Mouse (Mus musculus) c-Kit-positive CD71-positive TER-119-positive erythroid progenitor cells, embryonic 14.5 days (primary cell): ENCODE data around the gene Apobr.
A peak's percentile ranks its signal among the peaks of the same experiment; 100 is the strongest.

Experiments
- DNase-seq: peaks from one replicate; pipeline ENCODE4 v3.0.0-alpha.2; 2013; ENCODE audit warnings: low spot score

Gene Apobr

GRCm38 (mm10) chr7:126584506-126584977, at the start of gene Apobr:
Gene Apobr, plus strand, starts transcription at chr7:126584942.
- no peak for DNase-seq

DNA sequence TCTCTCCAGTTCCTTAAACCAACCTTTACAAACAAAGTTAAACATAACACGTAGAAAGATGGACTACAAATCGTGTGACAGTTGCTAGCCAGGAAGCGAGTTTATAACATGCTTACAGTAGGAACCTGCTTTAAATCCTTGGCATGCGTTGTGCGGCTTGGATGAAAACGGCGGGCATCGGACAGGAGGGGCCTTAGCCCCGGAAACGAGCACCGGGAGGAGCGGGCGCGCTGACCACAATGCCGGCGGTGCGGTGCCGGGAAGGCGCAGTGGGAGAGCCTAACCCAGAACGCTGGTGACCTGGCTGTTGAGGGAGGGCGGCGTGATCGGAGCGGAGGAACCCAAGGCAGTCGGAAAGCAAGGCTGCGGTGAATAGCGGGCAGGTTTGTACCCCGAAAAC, 49.0 kb upstream of the Apobr start:
- DNase-seq, result no peak

DNA sequence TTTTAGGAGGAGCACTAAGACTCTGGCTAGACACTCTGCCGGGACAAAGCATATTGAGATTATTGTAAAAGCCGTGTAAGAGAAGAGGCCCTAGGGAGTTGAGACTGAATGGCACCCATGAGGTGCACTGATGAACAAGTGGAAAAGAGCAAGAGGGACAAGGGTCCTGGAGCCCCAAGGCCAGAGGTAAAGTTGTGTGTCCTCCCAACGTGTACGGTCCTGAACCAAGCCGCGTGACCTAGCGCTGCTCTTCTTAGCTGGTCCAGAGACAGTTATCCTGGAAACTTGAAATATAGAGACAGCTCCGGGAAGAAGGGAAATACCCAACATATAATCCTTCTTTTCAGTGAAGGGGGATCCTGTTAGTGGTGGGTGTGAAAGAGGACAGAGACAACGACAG, 48.3 kb upstream of the Apobr start:
- no peak for DNase-seq

GRCm38 (mm10) chr7:126537820-126538585, 46.7 kb upstream of the Apobr start:
- peak; percentile 50 for DNase-seq

DNA sequence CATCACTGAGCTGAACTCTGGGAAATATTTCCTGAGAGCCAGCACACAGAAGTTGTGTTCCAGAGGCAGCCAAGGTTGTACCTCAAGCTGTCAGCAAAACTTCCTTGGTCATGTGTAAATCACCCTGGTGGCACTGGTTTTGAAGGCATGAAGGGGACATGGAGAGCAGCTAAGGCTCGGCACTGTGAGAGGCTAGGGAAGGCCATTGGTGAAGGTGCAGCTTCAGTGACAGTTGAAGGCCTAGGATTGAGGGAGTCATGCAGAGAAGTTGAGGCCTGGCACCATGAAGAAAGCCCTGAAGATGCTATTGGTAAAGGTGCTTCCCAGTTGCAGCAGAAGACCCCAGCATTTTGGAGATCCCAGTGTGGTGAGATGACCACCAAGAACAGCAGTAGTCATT, 43.1 kb upstream of the Apobr start:
- no peak for DNase-seq

DNA sequence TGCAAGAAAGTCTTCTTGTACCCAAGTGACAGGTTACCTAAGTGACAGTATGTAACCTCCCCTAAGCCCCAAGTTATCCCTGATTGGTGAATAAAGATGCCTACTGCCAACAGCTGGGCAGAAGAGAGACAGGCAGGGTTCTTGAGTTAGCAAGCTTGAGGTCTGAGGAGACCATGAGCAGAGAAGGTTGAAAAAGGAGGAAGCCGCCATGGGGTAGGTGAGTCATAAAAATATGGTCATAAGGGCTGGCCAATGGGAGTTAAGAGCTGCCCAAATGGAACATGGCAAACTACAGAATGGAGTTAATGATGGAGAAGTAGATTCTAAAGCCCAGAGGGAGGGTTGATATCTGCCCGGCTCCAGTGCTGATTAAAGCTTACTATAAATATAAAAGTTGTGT, 39.1 kb upstream of the Apobr start:
- no peak for DNase-seq

GRCm38 (mm10) chr7:126554796-126555195, 29.9 kb upstream of the Apobr start:
- no peak for DNase-seq

DNA sequence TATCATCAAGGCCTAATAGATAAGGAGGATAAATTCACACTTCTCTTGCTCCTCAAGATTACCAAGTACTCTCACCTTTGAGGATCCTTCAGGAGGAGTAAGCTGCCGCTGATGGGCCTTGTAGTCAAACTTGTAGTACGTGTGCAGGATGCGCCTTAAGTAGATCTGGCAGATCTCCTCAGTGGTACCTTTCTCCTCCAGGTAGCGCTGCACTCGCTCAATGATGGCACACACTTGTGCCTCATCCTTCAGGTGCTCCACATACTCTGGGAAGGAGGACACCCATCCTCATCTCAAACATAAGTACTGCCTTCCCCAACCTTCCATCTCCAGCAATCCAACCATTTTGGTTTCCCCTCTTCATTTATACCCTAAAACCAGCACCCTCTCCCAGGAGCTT, 28.1 kb upstream of the Apobr start:
- no peak for DNase-seq

DNA sequence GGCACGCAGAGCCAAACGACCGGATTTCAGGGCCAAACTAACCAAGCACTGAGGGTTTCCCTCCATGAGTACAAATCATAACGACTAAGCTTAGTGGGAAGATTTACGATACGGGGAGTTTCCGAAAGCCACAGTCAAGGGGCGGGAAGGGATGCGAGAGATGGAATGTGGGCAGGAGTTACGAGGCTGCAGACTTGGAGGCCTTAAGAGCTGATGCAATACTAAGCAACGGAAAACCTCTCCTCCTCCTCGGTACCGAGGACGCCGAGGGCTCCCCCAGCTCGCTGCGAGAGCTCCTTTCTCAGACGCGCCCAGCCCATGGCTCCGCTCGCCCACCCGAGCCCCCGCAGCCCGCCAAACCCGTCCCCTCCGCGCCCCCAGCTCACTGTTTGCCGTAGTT, 19.0 kb upstream of the Apobr start:
- peak; percentile 39 for DNase-seq

DNA sequence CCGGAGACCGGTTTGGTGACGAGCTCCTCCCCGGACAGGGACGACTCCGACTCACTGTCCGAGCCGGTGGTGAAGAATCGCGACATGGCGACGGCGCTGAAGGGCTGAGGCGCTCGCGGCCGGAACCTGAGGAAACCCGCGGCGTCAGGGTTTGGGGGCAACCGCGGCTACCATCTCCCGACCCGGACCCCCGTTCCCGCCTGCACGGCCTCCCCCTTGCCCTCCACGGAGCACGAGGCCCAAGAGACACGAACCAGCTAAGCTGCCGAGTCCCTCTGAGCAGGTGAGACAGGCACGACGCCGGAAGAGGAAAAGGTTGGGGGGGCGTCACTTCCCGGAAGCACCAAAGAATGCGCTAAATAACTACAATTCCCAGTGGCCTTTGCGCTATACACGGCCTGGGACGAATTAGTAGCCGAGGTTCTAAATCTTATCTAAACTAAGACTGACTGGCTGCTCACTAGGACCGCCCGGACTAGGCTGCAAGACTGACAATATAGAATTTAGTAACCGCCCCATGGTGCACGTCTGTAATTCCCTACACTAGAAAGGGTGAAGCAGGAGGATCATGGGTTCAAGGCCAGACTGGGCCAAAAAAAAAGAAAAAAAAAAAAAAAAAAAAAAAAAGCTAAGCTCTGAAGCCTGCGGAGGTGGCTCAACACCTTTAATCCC, 18.5 kb upstream of the Apobr start, which contains the start of gene Eif3c:
Eif3c (minus strand) TSS at position 318 of the 672 bp plus-strand sequence.
- peak; percentile 90 for DNase-seq

DNA sequence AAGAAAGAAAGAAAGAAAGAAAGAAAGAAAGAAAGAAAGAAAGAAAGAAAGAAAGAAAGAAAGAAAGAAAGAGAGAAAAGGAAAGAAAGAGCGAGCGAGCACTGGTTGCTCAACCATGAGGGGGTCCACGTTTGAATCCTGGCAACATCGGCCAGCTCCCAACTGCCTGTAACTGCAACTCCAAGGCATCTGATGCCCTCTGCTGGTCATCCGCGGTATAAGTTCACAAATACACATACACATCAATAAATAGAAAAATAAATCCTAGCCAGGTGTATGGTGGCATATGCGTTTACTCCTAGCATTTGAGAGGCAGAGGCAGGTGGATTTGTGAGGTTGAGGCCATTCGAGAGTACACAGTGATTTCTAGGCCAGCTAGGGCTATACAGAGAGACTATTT, 7.8 kb upstream of the Apobr start:
- peak; percentile 77 for DNase-seq

DNA sequence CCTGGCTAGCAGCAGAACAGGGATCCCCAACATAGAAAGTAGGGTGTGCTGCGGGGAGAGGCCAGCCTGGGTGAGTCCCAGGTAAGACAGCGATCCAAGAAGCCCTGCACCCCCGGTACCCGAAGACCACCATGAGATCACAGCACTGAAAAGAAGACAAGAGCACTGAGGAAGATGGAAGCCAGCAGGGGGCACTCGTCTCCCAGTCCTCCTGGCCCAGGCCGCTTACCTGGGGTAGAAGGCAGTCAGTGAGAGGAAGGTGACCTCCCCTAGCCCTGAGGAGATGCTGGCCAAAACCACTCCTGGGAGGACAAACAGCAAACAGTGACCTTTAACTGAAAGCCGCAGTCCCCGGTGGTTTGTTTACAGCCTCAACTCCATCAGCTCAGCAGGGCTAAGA, 5.6 kb upstream of the Apobr start:
- DNase-seq, result no peak

DNA sequence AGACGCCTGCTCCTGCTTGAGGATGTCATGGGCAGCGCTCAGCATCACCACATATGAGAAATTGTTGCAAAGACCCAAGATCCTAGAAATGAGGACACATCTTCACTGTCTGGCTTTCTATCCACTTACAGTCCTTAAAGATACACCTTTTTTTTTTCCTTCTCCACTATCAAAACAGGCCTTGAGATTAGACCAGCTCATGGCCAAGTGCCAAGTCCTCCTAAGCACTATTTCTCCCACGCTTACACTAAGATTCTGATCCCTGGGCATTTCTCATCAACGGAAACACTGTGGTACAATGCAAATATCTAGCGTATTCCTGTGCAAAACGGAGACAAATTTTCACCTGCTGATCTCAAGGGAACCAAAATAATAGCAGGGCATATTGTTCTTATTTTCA, 3.1 kb upstream of the Apobr start:
- no peak for DNase-seq

GRCm38 (mm10) chr7:126582759-126583158, 2.0 kb upstream of the Apobr start:
- no peak for DNase-seq

DNA sequence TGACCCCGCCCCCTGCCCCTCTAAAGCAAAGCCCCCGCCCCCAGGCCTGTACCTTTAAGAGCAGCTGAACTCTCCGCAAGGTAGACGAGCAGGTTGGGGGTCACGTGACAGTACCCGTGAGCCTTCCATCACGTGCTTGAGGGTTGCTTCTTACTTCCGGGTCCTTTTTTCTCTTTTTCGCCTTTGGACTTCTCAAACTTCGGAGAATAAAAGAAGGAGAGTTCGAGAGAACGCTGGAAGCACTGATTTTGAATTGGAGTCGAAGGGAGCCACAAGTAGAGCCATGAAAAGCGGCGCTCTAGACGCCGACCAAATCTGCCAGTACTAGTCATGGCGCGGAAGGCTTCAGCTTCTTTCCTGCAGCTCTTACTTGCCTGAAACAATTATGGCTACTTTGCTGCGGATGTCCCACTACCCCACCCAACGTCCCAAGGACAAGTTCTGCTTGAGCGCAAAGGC, 1.5 kb upstream of the Apobr start:
- peak; percentile 82 for DNase-seq

- no peak for DNase-seq
These were observed 981 bp upstream of the Apobr start for GRCm38 (mm10) chr7:126583761-126584160.

DNA sequence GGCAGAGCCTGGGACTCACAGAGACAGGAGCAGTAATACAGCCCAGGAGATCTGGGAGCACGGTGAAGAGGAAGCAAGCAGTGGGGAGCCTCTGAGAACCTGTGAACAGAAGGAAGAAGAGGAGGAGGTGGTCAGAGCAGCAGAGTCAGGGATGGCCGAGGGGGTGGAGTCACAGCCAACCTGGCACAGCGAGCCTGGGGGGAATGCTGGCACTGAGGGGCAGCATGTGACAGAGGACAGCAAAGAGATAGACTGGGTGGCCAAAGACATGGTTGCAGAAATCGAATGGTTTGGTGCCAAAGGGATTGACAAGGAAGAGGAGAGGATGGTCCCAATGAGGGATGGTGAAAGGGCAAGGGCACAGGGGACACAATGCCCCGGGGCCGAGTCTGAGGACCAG, 975 bp downstream of the Apobr start, which contains the start of gene Cln3:
Cln3 (minus strand) TSS at position 101 of the 400 bp plus-strand sequence.
- no peak for DNase-seq

DNA sequence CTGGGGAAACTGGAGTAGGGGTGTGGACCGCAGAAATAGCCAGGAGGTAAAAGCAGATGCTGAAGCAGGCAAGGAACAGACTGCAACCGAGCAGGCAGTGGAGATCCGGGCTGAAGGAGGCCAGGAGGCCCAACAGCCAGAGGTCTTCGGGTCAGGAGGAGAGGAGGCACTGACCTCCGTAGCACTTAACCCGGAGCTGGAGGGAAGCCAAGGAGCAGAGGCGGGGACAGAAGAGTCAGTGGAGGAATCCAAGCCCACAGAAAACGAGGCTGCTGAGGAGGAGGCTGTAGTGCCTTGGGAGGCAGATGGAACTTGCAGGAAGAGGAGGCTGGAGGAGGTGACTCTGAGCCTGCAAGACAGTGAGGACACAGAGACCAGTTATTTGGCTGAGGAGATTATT, 2.1 kb downstream of the Apobr start:
- no peak for DNase-seq

GRCm38 (mm10) chr7:126587779-126588178, 3.0 kb downstream of the Apobr start:
- no peak for DNase-seq

- DNase-seq, result no peak
These were observed 10.3 kb downstream of the Apobr start, which contains the start of gene Il27 for GRCm38 (mm10) chr7:126594862-126595561. Gene Il27, minus strand, starts transcription at chr7:126594941.

DNA sequence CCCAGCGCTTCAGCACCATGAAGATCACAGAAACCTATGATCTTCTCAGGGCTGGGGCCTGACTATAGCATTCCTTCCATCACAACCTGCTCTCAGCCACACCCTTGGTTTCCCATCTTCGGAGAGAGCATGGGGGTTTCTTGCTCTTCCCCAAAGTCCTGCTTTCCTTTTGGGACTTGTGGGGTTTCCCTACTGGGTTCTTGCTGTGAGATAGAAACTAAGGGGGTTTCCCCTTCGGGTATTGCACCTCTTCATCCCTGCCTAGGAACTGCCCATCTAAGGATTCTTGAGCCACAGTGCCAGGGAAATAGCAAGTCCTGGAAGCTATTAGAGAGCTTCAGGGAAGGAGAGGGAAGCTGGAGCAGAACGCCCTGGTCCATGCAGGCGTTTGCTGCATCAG, 11.1 kb downstream of the Apobr start:
- no peak for DNase-seq

DNA sequence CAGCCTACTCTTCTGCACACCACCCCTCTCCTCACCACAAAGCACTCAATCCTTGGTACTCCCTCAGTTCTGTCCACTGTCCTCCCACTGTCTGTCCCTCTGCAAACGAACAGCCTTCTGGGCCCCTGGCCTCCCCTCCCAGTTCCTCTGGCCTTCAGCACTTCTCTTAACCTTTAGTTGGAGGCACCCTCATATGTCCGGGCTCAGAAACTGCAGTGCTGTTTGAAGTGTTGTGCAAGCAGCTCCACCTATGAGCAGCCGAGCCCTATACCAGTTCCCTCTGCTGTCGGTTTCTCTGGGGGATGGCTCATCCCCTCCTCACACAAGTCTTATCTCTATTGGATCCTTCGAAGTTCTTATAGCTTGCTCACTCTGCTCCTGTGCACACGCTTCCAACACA, 11.7 kb downstream of the Apobr start:
- no peak for DNase-seq

DNA sequence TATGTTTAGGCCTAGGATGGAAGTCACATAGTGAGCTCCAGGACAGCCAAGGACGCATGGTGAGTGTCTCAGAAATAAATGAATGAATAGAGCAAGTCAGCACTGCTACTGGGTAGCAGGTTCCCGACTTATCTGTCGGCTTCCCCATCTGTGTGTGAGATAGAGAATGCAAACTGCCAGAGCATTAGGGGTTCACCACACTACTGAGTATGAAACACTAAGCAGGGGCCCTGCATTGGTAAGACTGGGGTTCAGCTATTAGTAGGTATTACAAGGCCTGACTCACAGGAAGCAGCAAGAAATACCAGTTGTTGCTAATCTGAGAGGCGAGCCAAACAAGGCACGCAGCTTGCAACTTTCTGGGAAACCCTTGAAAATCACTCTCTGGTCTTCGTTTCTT, 14.2 kb downstream of the Apobr start:
- no peak for DNase-seq
